Mouse (Mus musculus) bone marrow, adult 2 months (tissue): ENCODE measurements around the gene Eps15l1. TPM values are rescaled to one million over a fixed set of nuclear protein-coding genes. Genes with fewer than 3 reads are reported as not detected.

ENCODE experiments used
- H3K27ac ChIP-seq: fragments of 200-500 bp; 2 replicates; pipeline ENCODE4 v1.5.1; 2012; ENCODE audit warnings: low read depth, mild to moderate bottlenecking, control low read depth, inconsistent platforms, low read length; ENCODE audit not compliant: control insufficient read depth, poor library complexity, insufficient read depth
- H3K4me1 ChIP-seq: fragments of 200-500 bp; 2 replicates; pipeline ENCODE4 v1.6.1; 2011; ENCODE audit warnings: low read length; ENCODE audit not compliant: control insufficient read depth, insufficient read depth
- H3K4me3 ChIP-seq: fragments of 200-500 bp; replicated peaks from 2 replicates; pipeline ENCODE3; 2011; ENCODE audit warnings: mild to moderate bottlenecking, low read depth, low read length, control low read depth; ENCODE audit not compliant: control insufficient read depth
- CTCF ChIP-seq: fragments of 200-500 bp; IDR thresholded peaks from 2 replicates; pipeline ENCODE4 v1.5.1; 2011; ENCODE audit warnings: low read length, control low read depth; ENCODE audit not compliant: control insufficient read depth, insufficient read depth
- POLR2A ChIP-seq: fragments of 200-500 bp; IDR thresholded peaks from 2 replicates; pipeline ENCODE4 v1.6.1; 2011; ENCODE audit warnings: low read depth, mild to moderate bottlenecking, control low read depth, low read length, borderline replicate concordance; ENCODE audit not compliant: control insufficient read depth
- WGBS: fragments of 180-500 bp; shearing (Covaris S2); methylation state at CpG from one replicate; pipeline ENCODE4 v1.1.7; 2018; 5-methylcytosine and 5-hydroxymethylcytosine counted together
- polyA plus RNA-seq: library from polyadenylated mRNA; stranded (reverse); fragments of >200 nt; gene quantifications from 2 replicates; pipeline ENCODE4 v1.2.4, GENCODE M21; 2011; ENCODE audit warnings: low replicate concordance; ENCODE audit not compliant: missing spikeins, insufficient read depth, insufficient read length

The Eps15l1 gene
- polyA plus RNA-seq, 1 experiment: 46.4 TPM

GRCm38 (mm10) chr8:72422926-72423325, 1.7 kb upstream of the Eps15l1 start:
- TF ChIP-seq CTCF (peak; percentile 19; the same call in 1 of the 2 replicates), POLR2A (no peak)
- 54% methylated on average over 1 of the region's 1 CpGs for WGBS
- Histone ChIP-seq H3K27ac (no peak overlapping the region), H3K4me1 (peaks cover 2% of the 10 kb centered on the region), H3K4me3 (no peak overlapping the region)

- peaks cover 3% of the 10 kb centered on the region for H3K4me1 ChIP-seq
- no peak for TF ChIP-seq CTCF
- TF ChIP-seq POLR2A: no peak
- peak overlapping the region; percentile 80 for H3K4me3 ChIP-seq
- WGBS: under 1% methylated on average over 72 of the region's 73 CpGs
- peak overlapping the region; percentile 89 for H3K27ac ChIP-seq
These were observed 494 bp downstream of the Eps15l1 start for GRCm38 (mm10) chr8:72420571-72421361.

- 64% methylated on average over 4 of the region's 4 CpGs for WGBS
- no peak overlapping the region for H3K27ac ChIP-seq
These were observed 3.2 kb downstream of the Eps15l1 start for GRCm38 (mm10) chr8:72418073-72418472.

GRCm38 (mm10) chr8:72415252-72415651, 6.0 kb downstream of the Eps15l1 start:
- peaks cover 5% of the 10 kb centered on the region for H3K4me1 ChIP-seq
- no peak overlapping the region for H3K4me3 ChIP-seq
- peak overlapping the region; percentile 50 for H3K27ac ChIP-seq
- 55% methylated on average over 2 of the region's 2 CpGs for WGBS
- TF ChIP-seq CTCF (0 out of 2 replicates have a peak, but pooled peaks have one; percentile 4), POLR2A (no peak)

More at GRCm38 (mm10) chr8:72418073-72418472, 3.2 kb downstream of the Eps15l1 start:
- Histone ChIP-seq H3K4me3 (no peak overlapping the region), H3K4me1 (peaks cover 5% of the 10 kb centered on the region)
- no peak for TF ChIP-seq CTCF
- no peak for TF ChIP-seq POLR2A

- H3K27ac ChIP-seq: peak overlapping the region; percentile 85
- no peak overlapping the region for H3K4me3 ChIP-seq
- TF ChIP-seq CTCF (0 out of 2 replicates have a peak, but pooled peaks have one; percentile 24), POLR2A (no peak)
- peaks cover 5% of the 10 kb centered on the region for H3K4me1 ChIP-seq
- 59% methylated on average over 7 of the region's 7 CpGs for whole genome bisulfite sequencing
These were observed 7.4 kb downstream of the Eps15l1 start for GRCm38 (mm10) chr8:72413839-72414238.

- Histone ChIP-seq H3K4me1 (peaks cover 2% of the 10 kb centered on the region; the same call in 1 of the 2 replicates), H3K27ac (no peak overlapping the region), H3K4me3 (no peak overlapping the region)
- no peak for TF ChIP-seq POLR2A
- no peak for TF ChIP-seq CTCF
- 50% methylated on average over 3 of the region's 3 CpGs for WGBS
These were observed 11.8 kb downstream of the Eps15l1 start for GRCm38 (mm10) chr8:72409443-72409842.

- 72% methylated on average over 1 of the region's 1 CpGs for WGBS
- no peak for TF ChIP-seq CTCF
- no peak for TF ChIP-seq POLR2A
- no peaks in the 10 kb centered on the region; the same call in 1 of the 2 replicates for H3K4me1 ChIP-seq
- no peak overlapping the region for H3K4me3 ChIP-seq
- no peak overlapping the region for H3K27ac ChIP-seq
These were observed 13.4 kb downstream of the Eps15l1 start for GRCm38 (mm10) chr8:72407878-72408277.

- no peak for TF ChIP-seq CTCF
- no peak for TF ChIP-seq POLR2A
- Histone ChIP-seq H3K27ac (no peak overlapping the region), H3K4me1 (peaks cover 4% of the 10 kb centered on the region), H3K4me3 (no peak overlapping the region)
- 89% methylated on average over 3 of the region's 3 CpGs for WGBS
These were observed 18.3 kb downstream of the Eps15l1 start for GRCm38 (mm10) chr8:72402981-72403380.

- no peak overlapping the region for H3K4me3 ChIP-seq
- WGBS: 81% methylated on average over 1 of the region's 1 CpGs
- peaks cover 4% of the 10 kb centered on the region for H3K4me1 ChIP-seq
- TF ChIP-seq POLR2A: no peak
- no peak for TF ChIP-seq CTCF
- no peak overlapping the region for H3K27ac ChIP-seq
These were observed 19.9 kb downstream of the Eps15l1 start for GRCm38 (mm10) chr8:72401381-72401780.
